Mouse (Mus musculus): ENCODE measurements around the gene Srarp.

The Srarp gene

DNA sequence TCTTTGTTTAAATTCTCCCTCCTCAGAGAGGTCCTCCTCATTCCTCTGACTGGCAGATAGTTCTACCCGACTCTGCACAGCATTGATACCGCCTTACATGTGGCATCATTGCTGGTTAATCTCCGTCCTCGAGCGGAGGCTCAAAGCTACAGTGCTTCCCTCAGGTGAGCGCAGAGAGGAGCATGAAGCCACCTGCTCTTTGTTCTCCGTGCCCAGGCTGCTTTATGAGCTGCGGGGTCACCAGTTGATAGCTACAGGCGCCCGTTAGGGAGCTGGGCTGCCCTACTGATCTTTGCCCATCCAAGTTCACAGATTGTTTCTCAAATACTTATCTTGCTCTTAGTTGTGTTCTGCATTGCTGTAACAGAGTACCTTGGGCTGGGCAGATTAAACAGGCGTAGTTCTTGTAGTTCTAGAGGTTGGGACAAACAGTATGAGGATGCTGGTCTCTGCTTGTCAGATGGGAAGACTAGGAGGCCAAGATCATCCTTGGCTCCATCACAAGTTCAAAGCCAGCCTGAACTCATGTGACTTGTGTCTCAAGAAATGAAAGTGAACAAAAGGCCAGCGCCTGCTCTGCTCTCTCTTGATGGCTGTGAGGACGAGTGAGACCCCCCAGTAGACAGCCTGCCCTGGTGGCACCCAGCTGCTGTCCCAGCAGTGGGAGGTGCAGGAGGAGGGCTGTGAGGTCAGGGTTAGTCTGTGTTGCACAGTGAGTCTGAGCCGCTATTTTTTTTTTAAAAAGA lies 20.5 kb upstream of the Srarp start:
- DNase-seq (ENCODE audit: low spot score), result no peak

DNA sequence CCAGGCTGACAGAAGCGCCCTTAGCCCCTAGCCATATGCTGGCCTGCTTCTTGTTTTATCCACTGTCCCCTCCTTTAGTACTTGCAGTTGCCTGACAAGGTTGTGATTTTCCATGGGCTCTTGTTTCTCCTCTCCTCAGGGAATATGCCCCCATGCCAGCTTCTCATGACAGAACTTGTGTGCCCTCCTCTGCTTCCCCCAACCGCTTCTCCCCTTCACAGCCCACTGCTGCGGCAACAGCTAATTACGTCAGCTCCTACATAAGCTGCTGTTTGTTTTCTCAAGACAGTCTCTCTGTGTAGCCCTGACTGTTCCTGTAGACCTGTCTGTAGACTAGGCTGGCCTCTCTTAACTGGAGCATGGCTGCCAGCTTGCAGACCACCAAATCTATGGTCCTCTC lies 19.6 kb upstream of the Srarp start:
- DNase-seq (ENCODE audit: low spot score), result no peak

DNA sequence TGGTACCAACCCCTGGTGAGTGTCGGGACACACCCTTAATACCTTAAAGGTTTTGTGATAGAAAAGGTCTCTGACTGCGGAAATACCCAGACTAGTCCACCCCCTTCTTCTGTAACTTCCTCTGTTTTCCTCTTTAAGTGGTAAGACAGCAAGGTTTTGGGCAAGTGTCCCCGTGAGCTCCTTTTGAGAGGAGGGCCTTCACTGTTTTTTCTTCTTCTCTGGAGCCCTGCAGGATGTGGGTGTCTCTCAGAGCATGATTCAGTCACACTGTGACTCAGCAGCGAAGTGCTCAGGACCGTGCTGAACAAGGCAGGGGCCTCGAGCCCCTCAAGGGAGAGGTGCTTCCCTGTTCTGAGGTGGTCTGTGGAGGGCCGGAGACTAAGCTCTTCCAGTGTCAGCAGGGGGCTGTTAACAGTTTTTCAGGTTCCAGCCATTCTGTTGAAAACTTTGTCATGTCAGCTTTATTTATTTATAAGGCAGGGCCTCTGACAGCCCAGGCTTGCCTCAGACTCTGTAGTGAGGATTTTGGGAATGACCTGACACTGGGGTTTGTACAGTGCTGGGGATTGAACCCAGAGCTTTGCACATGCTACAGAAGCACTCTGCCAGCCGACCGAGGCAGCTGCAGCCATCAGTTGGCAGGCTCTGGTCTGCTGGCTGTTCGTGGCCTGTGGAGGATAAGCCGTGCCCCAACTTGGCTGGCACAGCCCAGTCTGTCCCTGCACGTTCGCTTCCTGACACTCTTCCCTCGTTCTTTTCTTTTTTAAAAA lies 18.9 kb upstream of the Srarp start:
- DNase-seq (ENCODE audit: low spot score), result peak; percentile 62

DNA sequence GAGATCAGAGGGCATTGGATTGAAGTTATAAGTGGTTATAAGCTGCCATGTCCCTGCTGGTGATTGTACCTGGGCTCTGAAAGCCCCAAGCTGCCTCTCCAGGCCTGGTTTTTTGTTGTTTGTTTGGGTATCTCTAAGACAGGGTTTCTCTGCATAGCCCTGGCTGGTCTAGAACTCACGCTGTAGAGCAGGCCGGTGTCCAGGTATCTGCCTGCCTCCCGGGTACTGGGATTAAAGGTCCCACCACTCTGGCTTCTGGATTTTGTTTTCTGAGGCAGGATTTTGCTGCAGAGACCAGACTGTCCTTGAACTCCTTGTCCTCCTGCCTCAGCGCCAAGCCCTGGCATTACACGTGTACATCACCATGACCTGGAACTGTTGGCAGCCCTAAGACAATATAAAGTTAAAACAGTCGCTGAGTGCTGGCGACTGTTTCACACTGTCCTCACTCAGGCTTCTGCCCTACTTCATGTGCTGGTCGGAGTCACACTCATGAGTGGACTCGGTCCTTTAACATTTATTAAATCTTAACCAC lies 16.1 kb upstream of the Srarp start:
- no peak for DNase-seq (ENCODE audit: low spot score)

DNA sequence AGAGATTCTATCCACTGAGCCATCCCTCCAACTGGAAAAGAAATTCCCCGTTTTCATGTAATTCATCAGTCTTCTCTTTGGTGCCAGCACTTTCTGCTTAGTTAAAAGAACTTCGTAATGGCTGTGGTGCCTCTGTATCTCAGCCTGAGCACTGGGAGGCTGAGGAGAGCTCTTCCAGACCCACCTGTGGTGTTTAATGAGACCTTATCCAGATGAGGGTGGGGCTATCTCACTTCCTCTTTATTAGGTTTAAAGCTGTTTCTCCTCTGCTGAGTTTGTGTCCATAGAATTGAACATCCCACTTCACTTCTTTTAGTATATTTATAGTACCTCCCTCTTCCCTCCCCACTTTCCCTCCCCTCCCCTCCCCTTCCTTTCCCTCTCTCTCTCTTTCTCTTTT lies 15.3 kb upstream of the Srarp start:
- no peak for DNase-seq (ENCODE audit: low spot score)

DNA sequence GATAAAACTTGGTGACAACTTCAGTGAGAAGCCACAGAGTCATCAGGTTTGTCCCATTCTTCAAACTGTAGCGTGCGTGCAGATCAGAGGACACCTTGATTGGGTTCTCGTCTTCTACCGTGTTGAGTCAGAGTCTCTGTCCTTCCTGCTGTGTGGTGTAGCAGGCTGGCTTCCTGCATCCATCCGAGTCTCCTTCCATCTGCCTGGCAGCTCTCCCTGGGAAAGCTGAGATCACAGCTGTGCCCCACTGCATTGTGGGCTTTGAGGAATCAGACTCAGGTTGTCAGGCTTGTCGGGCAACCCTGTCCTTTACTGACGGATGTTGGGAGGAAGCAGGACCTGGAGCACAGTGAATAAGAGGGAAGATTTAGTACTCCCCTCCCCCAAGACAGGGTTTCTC lies 10.3 kb upstream of the Srarp start:
- no peak for DNase-seq (ENCODE audit: low spot score)

DNA sequence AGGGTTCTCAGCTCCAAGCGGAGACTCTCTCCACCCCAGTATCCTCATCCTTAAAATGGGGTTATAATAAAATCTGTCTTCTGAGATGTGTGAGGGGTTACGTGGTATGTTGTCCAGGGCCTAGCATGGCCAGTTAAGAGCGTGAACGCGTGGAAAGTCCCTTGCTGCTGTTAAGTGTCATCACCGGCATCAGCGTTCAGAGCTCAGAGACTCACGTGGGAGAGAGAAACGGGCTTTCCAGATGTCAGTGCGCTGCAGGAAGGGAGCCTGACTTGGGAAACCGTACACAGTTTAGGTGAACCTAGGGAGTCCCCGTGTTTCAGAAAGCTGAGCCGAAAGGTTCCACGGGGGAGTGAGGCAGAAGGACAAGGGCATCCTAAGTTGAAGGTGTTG lies 9.4 kb upstream of the Srarp start:
- DNase-seq (ENCODE audit: low spot score), result no peak

DNA sequence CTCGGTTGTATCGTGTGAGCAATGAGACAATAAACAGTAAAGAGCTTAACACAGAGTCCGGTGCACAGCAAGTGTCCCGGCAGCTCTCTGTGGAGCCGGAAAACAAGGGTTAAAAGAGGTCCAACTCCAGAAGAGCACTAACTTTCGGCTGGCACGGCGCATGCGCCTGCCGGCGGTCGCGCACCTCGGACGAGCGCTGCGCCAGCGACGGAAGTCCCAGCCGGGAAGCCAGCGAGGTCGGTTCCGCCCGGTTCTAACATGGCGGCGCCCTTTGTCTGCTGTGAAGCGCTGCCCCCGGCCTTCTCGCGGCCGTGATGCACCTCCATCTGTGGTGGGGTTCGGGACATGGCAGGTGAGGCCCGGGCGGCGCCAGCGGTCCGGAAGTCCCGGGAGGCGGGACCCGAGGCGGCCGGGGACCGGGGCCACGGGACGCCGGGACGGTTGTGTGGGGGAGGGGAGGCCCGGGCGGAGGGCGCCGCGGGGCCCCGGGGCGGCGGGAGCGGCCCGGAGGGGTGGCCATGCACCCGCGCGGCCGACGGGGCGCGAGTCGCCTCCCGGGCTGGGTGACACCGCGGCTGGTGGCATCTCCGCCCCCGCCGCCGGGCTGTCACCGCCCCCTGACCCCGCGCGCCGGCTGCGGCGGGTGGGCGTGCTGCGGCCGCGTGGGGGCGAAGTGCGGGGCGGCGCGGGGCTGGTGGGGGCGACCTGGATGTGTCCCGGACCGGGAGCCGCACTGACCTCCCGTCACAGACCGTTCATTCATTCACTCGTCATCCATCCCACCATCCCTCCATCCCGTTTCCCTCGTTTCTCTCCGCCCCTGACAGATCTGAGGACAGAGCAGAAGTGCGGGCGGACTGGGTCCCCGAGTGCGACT lies 8.8 kb upstream of the Srarp start, which contains the start of gene Zbtb17:
Gene Zbtb17, plus strand, starts transcription at position 204 of the 877 bp plus-strand sequence.
- DNase-seq (ENCODE audit: low spot score), result peak; percentile 82

DNA sequence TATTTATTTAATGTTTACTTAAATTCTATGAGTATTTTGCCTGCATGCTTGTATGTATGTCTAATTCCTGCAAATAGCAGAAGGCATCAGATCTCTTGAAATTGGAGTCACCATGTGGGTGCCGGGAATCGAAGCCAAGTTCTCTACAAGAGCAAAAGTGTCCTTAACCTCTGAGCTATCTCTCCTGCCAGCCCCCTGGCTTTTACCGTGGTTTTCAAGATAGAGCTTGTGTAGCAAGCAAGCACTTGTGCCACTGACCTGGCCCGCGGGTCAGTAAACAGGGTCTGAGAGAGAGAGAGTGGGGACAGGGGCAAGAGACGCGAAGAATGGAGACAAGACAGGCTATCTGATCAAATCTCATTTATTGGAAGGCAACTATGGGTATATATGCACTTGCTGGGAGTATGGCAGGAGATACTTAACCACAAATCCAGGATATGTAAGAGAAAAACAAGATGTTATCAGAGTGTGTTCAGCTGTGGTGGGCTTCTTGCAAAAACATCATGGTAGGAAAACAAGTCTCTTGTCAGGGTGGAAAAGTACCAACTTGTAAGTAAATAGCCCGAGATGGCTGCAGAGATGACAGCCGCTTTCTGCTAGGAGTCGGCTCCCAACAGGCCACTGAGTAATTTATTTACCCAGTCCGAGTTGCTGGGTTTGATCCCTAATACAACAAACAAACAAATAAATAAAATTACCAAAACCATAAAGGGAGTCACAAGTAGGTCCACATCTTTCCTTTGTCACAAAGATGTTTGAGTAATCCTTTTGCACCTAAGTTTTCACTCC lies 7.9 kb upstream of the Srarp start:
- DNase-seq (ENCODE audit: low spot score), result no peak

DNA sequence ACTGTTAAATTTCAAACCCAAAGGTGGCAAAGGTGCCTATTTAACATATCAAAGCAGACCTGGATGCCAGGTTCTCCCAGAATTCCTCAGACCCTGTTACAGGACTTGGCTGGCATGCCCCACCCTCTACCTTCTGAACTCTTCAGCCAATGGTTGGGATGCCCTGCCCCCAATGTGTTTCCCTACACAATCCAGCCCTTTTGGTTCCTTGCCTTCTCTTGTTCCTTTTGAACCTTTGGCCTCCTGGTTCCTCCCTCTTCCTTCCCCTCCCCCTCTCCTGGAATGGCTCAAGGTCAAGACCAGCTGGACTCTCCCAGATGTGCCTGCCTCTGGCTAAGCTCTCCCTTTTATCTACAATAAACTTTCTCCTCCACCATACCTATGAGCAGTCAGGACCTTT lies 5.0 kb upstream of the Srarp start:
- DNase-seq (ENCODE audit: low spot score), result no peak

DNA sequence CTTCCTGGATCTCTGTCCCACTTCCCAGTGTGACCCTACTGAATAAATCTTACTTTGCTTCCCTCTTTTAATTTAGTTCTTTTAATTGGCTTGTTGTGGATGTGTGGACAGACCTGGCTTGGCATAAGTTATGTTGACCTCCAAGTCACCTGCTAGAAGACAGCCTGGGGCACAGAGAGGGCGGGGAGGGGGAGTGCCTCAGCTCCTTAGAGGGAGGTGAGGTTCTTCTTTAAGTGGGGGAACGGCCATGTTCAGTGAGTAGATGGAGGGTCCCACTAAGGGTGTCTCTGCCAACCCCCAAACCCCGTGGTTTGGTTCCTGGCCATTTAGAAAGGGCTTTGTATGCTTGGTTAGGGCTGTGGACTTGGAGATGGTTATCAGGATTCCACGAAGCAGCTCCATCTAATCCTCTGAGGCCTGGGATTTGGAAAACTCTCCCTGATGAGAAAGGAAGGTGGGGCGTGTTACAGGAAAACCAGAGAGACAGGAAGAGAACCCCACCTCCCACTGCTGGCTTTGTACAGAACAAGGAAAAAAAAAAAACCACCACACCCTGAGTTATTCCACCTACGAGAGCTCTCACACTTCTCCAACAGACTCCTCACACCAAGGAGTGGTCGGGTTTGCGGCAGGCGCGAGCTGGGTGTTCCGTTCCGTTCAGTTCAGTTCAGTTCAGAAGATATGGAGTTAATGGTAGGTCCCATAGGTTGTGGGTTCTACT lies 3.3 kb upstream of the Srarp start:
- no peak for DNase-seq (ENCODE audit: low spot score)

DNA sequence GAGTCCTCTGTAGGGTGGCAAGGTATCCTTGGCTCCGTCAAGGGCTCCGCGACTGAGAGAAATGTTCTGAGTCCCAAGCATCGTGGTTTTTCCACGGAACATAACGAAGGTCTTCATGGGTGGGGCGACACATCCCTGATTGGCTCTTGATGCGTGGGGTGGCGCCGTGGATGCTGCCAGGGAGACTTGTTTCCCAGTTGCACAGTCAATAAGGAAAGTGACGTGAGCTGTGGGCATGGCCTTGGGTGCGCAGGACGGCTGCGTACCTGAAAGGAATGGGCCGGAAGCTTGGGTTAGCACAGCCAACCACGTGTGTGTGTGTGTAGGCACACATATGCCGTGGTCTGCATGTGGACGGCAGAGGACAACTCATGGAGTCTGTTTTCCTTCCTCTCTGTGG lies 2.7 kb downstream of the Srarp start:
- DNase-seq (ENCODE audit: low spot score), result no peak

DNA sequence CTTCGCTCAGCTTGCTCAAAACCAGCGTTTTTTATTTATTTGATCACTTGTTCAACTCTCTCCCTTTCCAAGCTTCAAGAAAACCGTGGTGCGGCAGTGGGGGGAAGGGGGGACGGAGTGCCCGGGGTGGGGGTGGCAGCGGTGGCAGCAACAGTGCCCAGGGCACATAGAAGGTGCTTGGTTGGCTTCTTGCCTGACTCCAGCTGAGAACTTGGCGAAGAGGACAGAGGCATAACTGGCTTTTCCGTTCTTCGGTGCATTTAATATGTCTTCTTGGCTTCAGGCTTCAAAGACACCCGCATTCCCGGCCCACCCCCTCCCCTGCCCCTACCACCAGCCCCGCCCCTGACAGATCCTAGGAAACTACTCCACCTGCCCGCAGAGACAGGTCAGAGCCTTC lies 3.2 kb downstream of the Srarp start:
- DNase-seq (ENCODE audit: low spot score), result no peak

DNA sequence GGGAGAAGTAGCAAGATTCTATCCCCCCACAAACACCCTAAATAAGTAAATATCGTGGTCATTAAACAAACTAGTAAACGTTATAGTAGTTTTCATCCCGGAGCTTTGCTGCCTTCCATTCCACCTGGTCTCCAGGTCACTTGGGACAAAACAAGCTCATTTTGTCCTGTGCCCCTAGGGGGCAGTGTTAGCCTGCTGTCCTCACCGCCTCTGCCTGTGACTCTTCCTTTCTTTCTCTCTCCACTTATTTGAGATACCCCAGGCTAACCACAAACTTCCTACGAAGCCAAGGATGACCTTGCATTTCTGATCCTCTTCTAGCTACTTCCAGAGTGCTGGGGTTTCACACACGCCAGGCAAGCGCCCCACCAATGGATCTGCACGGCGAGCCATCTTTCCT lies 4.9 kb downstream of the Srarp start:
- DNase-seq (ENCODE audit: low spot score), result peak; percentile 67

DNA sequence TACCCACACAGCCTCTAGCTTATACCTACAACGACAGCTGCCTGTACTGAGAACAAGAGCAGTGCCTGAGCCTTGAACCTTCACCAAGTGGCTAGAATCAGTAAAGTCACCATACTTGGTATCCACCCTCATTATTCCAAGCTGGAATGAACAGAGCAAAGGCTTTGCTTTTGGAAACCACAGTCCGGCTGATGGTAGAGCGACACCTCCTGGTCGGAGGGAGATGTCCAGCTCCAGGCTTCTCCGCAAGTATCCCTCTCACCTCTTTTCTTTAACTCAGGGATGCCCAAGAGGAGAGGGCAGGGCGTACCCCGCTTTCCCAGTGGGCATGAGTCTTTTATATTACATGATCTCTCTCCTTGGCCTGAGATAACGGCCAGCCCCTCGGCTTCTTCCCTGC lies 6.1 kb downstream of the Srarp start:
- peak; percentile 61 for DNase-seq (ENCODE audit: low spot score)

DNA sequence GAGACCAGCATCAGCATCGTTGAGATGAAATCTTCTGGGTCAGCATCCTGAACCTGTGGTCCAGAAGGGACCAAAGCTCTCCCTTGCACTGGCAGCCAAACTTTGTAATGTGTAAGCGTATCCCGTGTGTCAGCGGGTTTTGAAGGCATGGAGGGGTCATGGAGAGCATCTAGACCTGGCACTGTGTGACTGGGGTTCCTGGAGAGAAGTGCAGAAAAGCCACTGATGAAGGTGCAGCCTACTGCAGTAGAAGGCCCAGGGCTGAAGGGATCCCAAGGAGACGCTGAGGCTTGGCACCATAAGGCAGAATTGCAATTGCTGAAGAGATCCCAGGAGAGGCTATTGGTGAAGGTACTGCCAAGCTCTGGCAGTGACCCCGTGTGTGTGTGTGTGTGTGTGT lies 6.5 kb downstream of the Srarp start:
- no peak for DNase-seq (ENCODE audit: low spot score)

DNA sequence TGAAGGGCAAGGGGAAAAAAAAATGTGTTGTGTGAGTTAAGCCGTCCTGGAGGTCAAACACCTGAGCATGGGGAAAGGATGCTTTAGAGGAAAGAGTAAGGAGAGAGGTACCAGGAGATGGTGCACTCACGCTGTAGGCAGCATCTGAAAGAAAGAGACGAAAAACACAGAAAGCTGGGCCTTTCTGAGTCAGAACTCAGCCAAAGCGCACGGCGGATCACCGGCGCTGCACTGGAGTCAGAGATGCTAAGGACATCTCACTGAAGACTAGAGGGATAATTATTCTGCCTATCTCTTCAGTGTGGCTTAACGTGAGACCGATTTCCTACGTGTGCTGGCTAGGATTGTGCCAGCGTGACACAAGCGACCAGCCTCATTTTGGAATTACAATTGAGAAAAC lies 8.0 kb downstream of the Srarp start:
- DNase-seq (ENCODE audit: low spot score), result no peak

DNA sequence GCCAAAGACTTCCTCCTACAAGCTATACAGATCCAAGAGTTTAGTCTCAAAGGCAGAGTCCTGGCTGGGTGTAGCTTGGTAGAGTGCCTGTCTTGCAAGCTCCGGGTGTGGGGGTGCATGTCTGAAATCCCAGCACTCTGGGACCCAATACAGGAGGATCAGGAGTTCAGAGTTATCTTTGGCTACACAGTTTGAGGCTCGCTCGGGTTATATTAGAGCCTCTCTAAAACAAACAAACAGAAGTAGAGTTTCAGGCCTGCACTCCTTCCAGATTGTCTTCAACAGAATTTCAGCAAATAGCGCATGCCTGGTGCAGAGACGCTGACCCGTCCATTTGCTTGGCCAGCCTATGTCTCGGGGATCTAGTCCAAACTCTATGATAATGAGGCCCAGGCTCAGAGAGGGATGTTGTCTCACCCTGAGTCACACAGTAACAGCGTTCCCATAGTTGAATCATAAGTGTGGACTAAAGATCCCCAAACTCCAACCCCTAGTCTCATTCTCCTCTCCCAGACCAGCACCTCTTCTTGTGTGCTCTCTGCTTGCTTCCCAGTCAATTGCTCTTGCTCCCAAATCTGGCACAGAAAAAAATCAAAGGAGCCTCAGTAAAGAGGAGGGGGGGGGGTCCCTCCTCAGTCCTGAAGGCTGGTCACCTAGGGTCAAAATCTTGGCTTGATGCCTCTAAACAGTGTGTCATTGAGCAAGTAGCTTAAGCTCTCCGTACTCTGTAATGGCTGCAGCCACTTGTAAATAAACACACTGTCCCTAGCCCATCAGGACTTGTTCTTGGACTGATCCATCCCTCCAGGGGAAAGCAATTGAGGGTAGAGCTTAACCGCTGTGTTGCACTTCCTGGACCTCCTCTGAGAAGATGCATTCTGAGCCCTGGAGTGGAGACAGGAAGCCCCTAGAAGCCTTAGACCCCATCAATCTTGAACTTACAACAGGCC lies 8.8 kb downstream of the Srarp start:
- peak; percentile 11 for DNase-seq (ENCODE audit: low spot score)
